Mouse (Mus musculus) MEL (cell line): ENCODE measurements at regions not wholly inside any gene's neighbourhood (a gene's known extent, or its start where the extent isn't known, plus 50 kb on each side); places are given as distances from the start of the nearest gene placed in this dataset.

Source experiments
- DNase-seq: peaks from one replicate; pipeline ENCODE4 v3.0.0; 2011; ENCODE audit warnings: low read depth, low spot score
- H3K27ac ChIP-seq: 2 replicates; pipeline ENCODE4 v1.5.1; 2012; ENCODE audit warnings: low read depth, mild to moderate bottlenecking, control low read depth, low read length, moderate library complexity; ENCODE audit not compliant: control insufficient read depth
- H3K27me3 ChIP-seq, 2 experiments: fragments of 150-350 bp in 1 of 2; sonication (generic) in 1 of 2; 2 replicates each; pipeline ENCODE4 v1.6.1; 2012; ENCODE audit warnings: low read length in 2 of 2, mild to moderate bottlenecking in 2 of 2, improper control_type of control experiment in 1 of 2, moderate library complexity in 1 of 2; ENCODE audit not compliant: insufficient read depth in 2 of 2, control insufficient read depth in 1 of 2
- H3K36me3 ChIP-seq, 2 experiments: 2 replicates each; pipeline ENCODE4 v1.6.1; 2012 to 2014; ENCODE audit warnings: low read length in 2 of 2, improper control_type of control experiment in 1 of 2, inconsistent platforms in 1 of 2, mild to moderate bottlenecking in 1 of 2; ENCODE audit not compliant: insufficient read depth in 2 of 2, control insufficient read depth in 1 of 2
- H3K4me1 ChIP-seq, 2 experiments: fragments of 150-350 bp in 1 of 2; sonication (generic) in 1 of 2; 2 replicates each; pipeline ENCODE4 v1.6.1; 2012; ENCODE audit warnings: low read length in 2 of 2, improper control_type of control experiment in 1 of 2, mild to moderate bottlenecking in 1 of 2; ENCODE audit not compliant: insufficient read depth in 2 of 2, control insufficient read depth in 1 of 2
- H3K4me3 ChIP-seq, 2 experiments: fragments of 150-350 bp in 1 of 2; sonication (generic) in 1 of 2; 2 replicates each; pipeline ENCODE4 v1.5.1; 2012; ENCODE audit warnings: low read depth in 2 of 2, low read length in 2 of 2, mild to moderate bottlenecking in 2 of 2, moderate library complexity in 2 of 2, control low read depth in 1 of 2, improper control_type of control experiment in 1 of 2; ENCODE audit not compliant: control insufficient read depth in 1 of 2, insufficient read depth in 1 of 2
- H3K79me2 ChIP-seq: 2 replicates; pipeline ENCODE4 v1.6.1; 2012; ENCODE audit warnings: mild to moderate bottlenecking, low read length, moderate library complexity; ENCODE audit not compliant: control insufficient read depth, poor library complexity, insufficient read depth
- H3K9ac ChIP-seq: 2 replicates; pipeline ENCODE4 v1.6.1; 2012; ENCODE audit warnings: low read depth, mild to moderate bottlenecking, control low read depth, low read length, moderate library complexity; ENCODE audit not compliant: control insufficient read depth, poor library complexity, severe bottlenecking
- H3K9me3 ChIP-seq: fragments of 150-350 bp; sonication (generic); replicated peaks from 2 replicates; pipeline ENCODE4 v1.6.1; 2012; ENCODE audit warnings: mild to moderate bottlenecking, low read length, improper control_type of control experiment, moderate library complexity; ENCODE audit not compliant: insufficient read depth
- CHD1 ChIP-seq: IDR thresholded peaks from 2 replicates; pipeline ENCODE4 v1.6.1; 2012; ENCODE audit warnings: low read depth, mild to moderate bottlenecking, inconsistent platforms, low read length, improper control_type of control experiment
- ELF1 ChIP-seq: IDR thresholded peaks from 2 replicates; pipeline ENCODE4 v1.6.1; 2014; ENCODE audit warnings: low read depth, mild to moderate bottlenecking, inconsistent platforms, low read length, improper control_type of control experiment, moderate library complexity
- ETS1 ChIP-seq: IDR thresholded peaks from 2 replicates; pipeline ENCODE4 v1.6.1; 2012; ENCODE audit warnings: low read depth, mild to moderate bottlenecking, inconsistent platforms, low read length, improper control_type of control experiment, moderate library complexity
- GABPA ChIP-seq: IDR thresholded peaks from 2 replicates; pipeline ENCODE4 v1.6.1; 2012; ENCODE audit warnings: low read depth, mild to moderate bottlenecking, inconsistent platforms, low read length, improper control_type of control experiment, moderate library complexity
- GATA1 ChIP-seq: IDR thresholded peaks from 2 replicates; pipeline ENCODE4 v1.6.1; 2011; ENCODE audit warnings: low read depth, low read length, improper control_type of control experiment
- JUND ChIP-seq: IDR thresholded peaks from 2 replicates; pipeline ENCODE4 v1.6.1; 2011; ENCODE audit warnings: low read depth, mild to moderate bottlenecking, improper control_type of control experiment, low read length
- KAT2A ChIP-seq: conservative IDR thresholded peaks from 2 replicates; pipeline ENCODE4 v1.6.1; 2012; ENCODE audit warnings: low read depth, low read length, improper control_type of control experiment, inconsistent platforms
- MAX ChIP-seq: IDR thresholded peaks from 2 replicates; pipeline ENCODE4 v1.6.1; 2011; ENCODE audit warnings: low read length, improper control_type of control experiment
- MAZ ChIP-seq: IDR thresholded peaks from 2 replicates; pipeline ENCODE4 v1.6.1; 2012; ENCODE audit warnings: low read depth, mild to moderate bottlenecking, inconsistent platforms, low read length, improper control_type of control experiment
- MXI1 ChIP-seq: IDR thresholded peaks from 2 replicates; pipeline ENCODE4 v1.6.1; 2011; ENCODE audit warnings: mild to moderate bottlenecking, low read depth, low read length, improper control_type of control experiment
- NELFE ChIP-seq: IDR thresholded peaks from 2 replicates; pipeline ENCODE4 v1.6.1; 2011; ENCODE audit warnings: low read depth, low read length, improper control_type of control experiment
- POLR2A ChIP-seq, 2 experiments: IDR thresholded peaks; 2 replicates each; pipeline ENCODE4 v1.6.1; 2011 to 2012; ENCODE audit warnings: low read length in 2 of 2, mild to moderate bottlenecking in 2 of 2, control low read depth in 1 of 2, improper control_type of control experiment in 1 of 2, low read depth in 1 of 2, moderate library complexity in 1 of 2; ENCODE audit not compliant: control insufficient read depth in 1 of 2, insufficient read depth in 1 of 2, poor library complexity in 1 of 2
- POLR2AphosphoS5 ChIP-seq: IDR thresholded peaks from 2 replicates; pipeline ENCODE4 v1.6.1; 2012; ENCODE audit warnings: low read depth, borderline replicate concordance, mild to moderate bottlenecking, inconsistent platforms, low read length, moderate library complexity, mixed read lengths
- RAD21 ChIP-seq: IDR thresholded peaks from 2 replicates; pipeline ENCODE4 v1.6.1; 2011; ENCODE audit warnings: mild to moderate bottlenecking, low read depth, low read length, improper control_type of control experiment
- RCOR1 ChIP-seq: IDR thresholded peaks from 2 replicates; pipeline ENCODE4 v1.6.1; 2012; ENCODE audit warnings: low read depth, mild to moderate bottlenecking, inconsistent platforms, low read length, improper control_type of control experiment
- SMC3 ChIP-seq: IDR thresholded peaks from 2 replicates; pipeline ENCODE4 v1.6.1; 2011; ENCODE audit warnings: low read depth, low read length, improper control_type of control experiment
- TAL1 ChIP-seq: IDR thresholded peaks from 2 replicates; pipeline ENCODE4 v1.6.1; 2012; ENCODE audit warnings: mild to moderate bottlenecking, inconsistent platforms, low read length, moderate library complexity, mixed read lengths
- TBP ChIP-seq: IDR thresholded peaks from 2 replicates; pipeline ENCODE4 v1.8.0; 2011; ENCODE audit warnings: low read depth, low read length, improper control_type of control experiment
- TCF12 ChIP-seq: IDR thresholded peaks from 2 replicates; pipeline ENCODE4 v1.6.1; 2014; ENCODE audit warnings: low read depth, mild to moderate bottlenecking, inconsistent platforms, low read length, improper control_type of control experiment, moderate library complexity
- UBTF ChIP-seq: IDR thresholded peaks from 2 replicates; pipeline ENCODE4 v1.6.1; 2012; ENCODE audit warnings: low read depth, mild to moderate bottlenecking, inconsistent platforms, low read length, improper control_type of control experiment, moderate library complexity, borderline replicate concordance; ENCODE audit not compliant: insufficient read depth
- USF2 ChIP-seq, 2 experiments: IDR thresholded peaks; 2 replicates each; pipeline ENCODE4 v1.6.1; 2011 to 2012; ENCODE audit warnings: improper control_type of control experiment in 2 of 2, low read length in 2 of 2, borderline replicate concordance in 1 of 2, inconsistent platforms in 1 of 2, low read depth in 1 of 2, mild to moderate bottlenecking in 1 of 2; ENCODE audit not compliant: insufficient read depth in 1 of 2
- ZC3H11A ChIP-seq: IDR thresholded peaks from 2 replicates; pipeline ENCODE4 v1.6.1; 2012; ENCODE audit warnings: low read depth, mild to moderate bottlenecking, inconsistent platforms, low read length, improper control_type of control experiment
- ZKSCAN1 ChIP-seq: IDR thresholded peaks from 2 replicates; pipeline ENCODE4 v1.6.1; 2012; ENCODE audit warnings: low read depth, mild to moderate bottlenecking, inconsistent platforms, low read length, improper control_type of control experiment, moderate library complexity
- ZMIZ1 ChIP-seq: IDR thresholded peaks from 2 replicates; pipeline ENCODE4 v1.6.1; 2012; ENCODE audit warnings: low read depth, mild to moderate bottlenecking, inconsistent platforms, low read length, improper control_type of control experiment, moderate library complexity

DNA sequence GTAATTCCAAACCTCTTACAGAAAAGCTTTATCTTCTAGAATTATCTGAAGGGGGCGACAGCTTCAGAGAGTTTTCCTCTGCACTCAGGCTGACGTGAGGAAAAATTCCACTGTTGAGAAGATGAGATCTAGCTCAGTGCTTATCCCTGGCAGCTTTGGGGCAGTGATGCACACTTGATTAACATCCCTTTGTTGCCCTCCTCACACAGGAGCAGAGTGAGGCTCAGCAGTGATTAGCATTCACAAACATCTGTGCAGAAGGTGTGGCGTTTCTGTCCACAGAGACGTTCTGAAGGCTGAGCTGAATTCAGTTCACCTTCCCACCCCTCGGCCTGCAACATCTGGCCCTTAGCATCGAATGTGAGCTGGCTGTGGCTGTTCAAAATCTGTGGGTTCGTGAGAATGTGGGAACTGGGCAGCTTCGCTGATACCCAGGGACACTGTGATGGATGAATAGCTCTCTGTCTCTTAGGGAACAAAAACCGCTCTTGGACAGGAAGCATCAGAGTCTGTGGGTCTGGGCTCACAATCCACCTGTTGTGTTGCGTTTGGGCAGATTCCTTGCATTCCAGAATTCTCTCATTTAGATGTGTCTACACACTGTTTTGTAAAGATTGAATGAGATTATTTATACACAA is 139.0 kb upstream of the Gm3448 start:
- no peak for DNase-seq
- Histone ChIP-seq H3K4me1 (no peaks in the 10 kb centered on the region), H3K36me3 (no peaks in the 10 kb centered on the region), H3K9ac (no peak overlapping the region), H3K4me3 (no peak overlapping the region), H3K27me3 (peaks cover 0 to 3% of the 10 kb centered on the region in 2 experiments; a peak in 2 of 4 replicates), H3K27ac (no peak overlapping the region), H3K79me2 (no peaks in the 10 kb centered on the region), H3K9me3 (no peaks in the 10 kb centered on the region)
- TF ChIP-seq ZC3H11A (no peak), KAT2A (no peak), MAX (no peak), UBTF (no peak), ELF1 (no peak), GABPA (no peak), ZKSCAN1 (no peak), RAD21 (no peak), SMC3 (no peak), POLR2AphosphoS5 (no peak), TCF12 (no peak), POLR2A (IDR thresholded peaks at IDR 0.05; ENCODE audit: control insufficient read depth in 1 of 2, insufficient read depth in 1 of 2, low read depth in 1 of 2, low read length in 2 of 2, poor library complexity in 1 of 2) (no peak), MAZ (no peak), TBP (no peak), MXI1 (no peak)

- H3K36me3 ChIP-seq = no peaks in the 10 kb centered on the region
- H3K9me3 ChIP-seq = no peaks in the 10 kb centered on the region
- TF ChIP-seq MAZ (no peak), JUND (no peak), ETS1 (no peak), TAL1 (no peak), TCF12 (no peak), NELFE (no peak), MAX (no peak), ZMIZ1 (no peak), RCOR1 (no peak), USF2 (IDR thresholded peaks at IDR 0.05; ENCODE audit: borderline replicate concordance in 1 of 2, insufficient read depth in 1 of 2, low read depth in 1 of 2, low read length in 2 of 2) (no peak), GATA1 (no peak), CHD1 (no peak), GABPA (no peak)
- no peaks in the 10 kb centered on the region for H3K4me1 ChIP-seq
- H3K4me3 ChIP-seq = no peak overlapping the region
- H3K27me3 ChIP-seq = no peaks in the 10 kb centered on the region; a peak in 1 of 4 replicates
- DNase-seq = peak; percentile 9
- H3K79me2 ChIP-seq = no peaks in the 10 kb centered on the region
- no peak overlapping the region for H3K27ac ChIP-seq
- no peak overlapping the region for H3K9ac ChIP-seq
Measured at GRCm38 (mm10) chr17:15179411-15179951, 138.1 kb upstream of the Gm3448 start.
